10 mouse cellular contexts compared by ENCODE assay signal in genomic region chr12:112237061-112237490, GRCm38 (mm10).
DNase-seq lines count a peak whose midpoint lies in the region; ATAC-seq and TF ChIP-seq lines count a peak whose summit lies in the region.
"Had no signal": no experiment of that assay in that cellular context is flagged by ENCODE, and none has a peak within 500 bp of the region (broad histone marks: within the 10 kb centered on the region; RNA-seq: fewer than 3 reads in every experiment).

No protein-coding gene starts in this region.

- no peaks in the 10 kb centered on the region for H3K36me3 ChIP-seq in hindbrain, embryonic 10.5 days
- no peaks in the 10 kb centered on the region for H3K36me3 ChIP-seq in hindbrain, embryonic 16.5 days (ENCODE audit: control insufficient read depth, insufficient read depth, low read length)

- ATAC-seq in hindbrain, embryonic 16.5 days: no peak
- no peak for ATAC-seq in megakaryocyte-erythroid progenitor cell, adult 5-6 weeks (replicated peaks; ENCODE audit: low FRiP score, low TSS enrichment, poor library complexity, severe bottlenecking)
- ATAC-seq: hindbrain, postnatal 0 days had no signal

- 58% methylated on average over 13 of the region's 13 CpGs for WGBS in hindbrain, embryonic 10.5 days
- 55% methylated on average over 13 of the region's 13 CpGs for WGBS in hindbrain, embryonic 16.5 days

- H3K4me2 ChIP-seq in hindbrain, embryonic 16.5 days (ENCODE audit: low read length): no peak overlapping the region

- peak overlapping the region; percentile 72 for H3K27ac ChIP-seq in hindbrain, embryonic 10.5 days
- no peak overlapping the region for H3K27ac ChIP-seq in hindbrain, embryonic 16.5 days (ENCODE audit: low read depth, low read length)
- H3K27ac ChIP-seq in left cerebral cortex, adult 2 months: no peak overlapping the region
- H3K27ac ChIP-seq: hindbrain, postnatal 0 days had no signal

- no peak overlapping the region for H3K4me3 ChIP-seq in hindbrain, embryonic 10.5 days
- H3K4me3 ChIP-seq in hindbrain, embryonic 16.5 days (ENCODE audit: low read length): no peak overlapping the region
- no peak overlapping the region for H3K4me3 ChIP-seq in left cerebral cortex, adult 2 months

- H3K9me3 ChIP-seq in hindbrain, embryonic 10.5 days: no peaks in the 10 kb centered on the region
- no peaks in the 10 kb centered on the region for H3K9me3 ChIP-seq in hindbrain, embryonic 16.5 days (ENCODE audit: control insufficient read depth, low read length)

- no peak for DNase-seq in hindbrain, embryonic 10.5 days (ENCODE audit: low spot score)
- peak; percentile 30 for DNase-seq in urinary bladder, postnatal 14 days (ENCODE audit: low spot score)
- DNase-seq in urinary bladder, postnatal 25 days (ENCODE audit: low spot score): no peak
- peak; percentile 10 to 13 for DNase-seq in kidney, postnatal 36 days
- DNase-seq in left cerebral cortex, adult 2 months (ENCODE audit: extremely low spot score in 1 of 2, low spot score in 2 of 2): no peak
- DNase-seq in cerebellum, postnatal 10 days: no peak
- DNase-seq: thymus, postnatal 4 days had no signal

- intact Hi-C loops in left cerebral cortex, adult 2 months (cut with DNase I): no loop called here

- TF ChIP-seq CTCF in left cerebral cortex, adult 2 months (IDR thresholded peaks at IDR 0.05): no peak

- H3K9ac ChIP-seq in hindbrain, embryonic 16.5 days (ENCODE audit: low read depth, low read length): no peak overlapping the region

- H3K27me3 ChIP-seq in hindbrain, embryonic 10.5 days (ENCODE audit: insufficient read depth, poor library complexity, severe bottlenecking): peaks cover 64% of the 10 kb centered on the region
- no peaks in the 10 kb centered on the region for H3K27me3 ChIP-seq in hindbrain, embryonic 16.5 days (replicated peaks; ENCODE audit: control insufficient read depth, insufficient read depth, low read length)

- peaks cover 72% of the 10 kb centered on the region for H3K4me1 ChIP-seq in hindbrain, embryonic 10.5 days (replicated peaks)
- H3K4me1 ChIP-seq in hindbrain, embryonic 16.5 days (ENCODE audit: control insufficient read depth, insufficient read depth, low read depth, low read length): peaks cover 8% of the 10 kb centered on the region

Comparison
In these comparisons a context has a peak if more than half of its experiments do, and no peak if none do; other contexts are left out.
1. DNase-seq: peak in urinary bladder, postnatal 14 days (single experiment) and kidney, postnatal 36 days (2 of 2); none in hindbrain, embryonic 10.5 days (single experiment), urinary bladder, postnatal 25 days (single experiment), left cerebral cortex, adult 2 months (0 of 2) and cerebellum, postnatal 10 days (0 of 2).